Mouse (Mus musculus): ENCODE data around the gene Cep162. TPM values are rescaled to one million over a fixed set of nuclear protein-coding genes. Genes with fewer than 3 reads are reported as not detected.

The Cep162 gene
- polyA plus RNA-seq, 1 experiment from 2014 or later: 6.0 TPM

DNA sequence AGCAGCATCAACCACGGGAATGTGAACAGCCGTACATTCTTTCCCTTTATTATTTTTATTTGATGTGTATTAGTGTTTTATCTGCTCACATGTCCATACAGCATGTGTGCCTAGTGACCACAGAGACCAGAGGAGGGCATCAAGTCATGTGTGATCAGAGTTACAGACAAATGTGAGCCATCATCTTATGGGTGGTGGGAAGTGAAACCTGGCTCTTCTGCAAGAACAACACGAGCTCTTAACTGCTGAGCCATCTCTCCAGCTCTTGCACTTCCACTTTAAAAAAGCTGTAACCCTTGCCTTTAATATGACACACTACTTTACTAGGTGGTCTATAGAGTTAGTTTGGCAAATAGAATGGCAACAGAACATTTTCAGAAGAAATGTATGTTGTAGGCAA lies 83.8 kb downstream of the Cep162 start:
- H3K9me3 ChIP-seq (replicated peaks; ENCODE audit: control insufficient read depth, low read length): no peaks in the 10 kb centered on the region
- no peak overlapping the region for H3K27ac ChIP-seq (ENCODE audit: low read depth, low read length)
- no peak overlapping the region for H3K4me3 ChIP-seq (ENCODE audit: low read depth, low read length)
- no peak for ATAC-seq (replicated peaks; ENCODE audit: insufficient number of reproducible peaks, low FRiP score, low TSS enrichment)
- no peaks in the 10 kb centered on the region for H3K4me1 ChIP-seq (ENCODE audit: control insufficient read depth, insufficient read depth, low read length)
- H3K27me3 ChIP-seq (ENCODE audit: control insufficient read depth, insufficient read depth, low read length): no peaks in the 10 kb centered on the region
- H3K36me3 ChIP-seq (ENCODE audit: control insufficient read depth, insufficient read depth, low read length): no peaks in the 10 kb centered on the region
- H3K4me2 ChIP-seq: no peak overlapping the region
- WGBS (ENCODE audit: insufficient replicate concordance): 70% methylated on average over 3 of the region's 3 CpGs
- H3K9ac ChIP-seq (ENCODE audit: low read depth, low read length): no peak overlapping the region

DNA sequence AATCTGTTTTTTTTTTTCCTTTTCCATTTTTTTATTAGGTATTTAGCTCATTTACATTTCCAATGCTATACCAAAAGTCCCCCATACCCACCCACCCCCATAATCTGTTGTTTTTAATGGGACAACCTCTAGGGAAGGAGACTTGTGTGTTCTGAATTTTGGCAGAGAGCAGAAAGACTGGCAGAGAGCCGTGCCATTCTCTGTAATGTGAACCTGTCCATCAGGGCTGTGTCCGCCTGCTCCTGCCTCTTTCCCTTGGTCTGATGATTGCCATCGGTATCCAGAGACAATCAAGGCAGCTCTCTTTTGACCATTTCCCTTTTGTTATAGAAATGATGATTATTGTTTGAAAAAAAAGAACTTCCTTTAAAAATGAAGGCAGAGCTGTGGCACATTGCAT lies 84.4 kb downstream of the Cep162 start:
- 80% methylated on average over 3 of the region's 3 CpGs for WGBS (ENCODE audit: insufficient replicate concordance)
- ATAC-seq (replicated peaks; ENCODE audit: insufficient number of reproducible peaks, low FRiP score, low TSS enrichment): no peak
- H3K9ac ChIP-seq (ENCODE audit: low read depth, low read length): no peak overlapping the region

GRCm38 (mm10) chr9:87169144-87169543 lies 86.2 kb downstream of the Cep162 start:
- Histone ChIP-seq H3K27me3 (ENCODE audit: control insufficient read depth, insufficient read depth, low read length) (no peaks in the 10 kb centered on the region), H3K4me3 (ENCODE audit: low read depth, low read length) (no peak overlapping the region), H3K4me1 (ENCODE audit: control insufficient read depth, insufficient read depth, low read length) (no peaks in the 10 kb centered on the region), H3K4me2 (no peak overlapping the region), H3K27ac (ENCODE audit: low read depth, low read length) (no peak overlapping the region), H3K36me3 (ENCODE audit: control insufficient read depth, insufficient read depth, low read length) (no peaks in the 10 kb centered on the region), H3K9ac (ENCODE audit: low read depth, low read length) (no peak overlapping the region), H3K9me3 (replicated peaks; ENCODE audit: control insufficient read depth, low read length) (no peaks in the 10 kb centered on the region)
- ATAC-seq (replicated peaks; ENCODE audit: insufficient number of reproducible peaks, low FRiP score, low TSS enrichment): no peak
- WGBS (ENCODE audit: insufficient replicate concordance): 82% methylated on average over 12 of the region's 12 CpGs

More for the DNA sequence above, 84.4 kb downstream of the Cep162 start:
- Histone ChIP-seq H3K4me2 (no peak overlapping the region), H3K4me3 (ENCODE audit: low read depth, low read length) (no peak overlapping the region), H3K36me3 (ENCODE audit: control insufficient read depth, insufficient read depth, low read length) (no peaks in the 10 kb centered on the region), H3K27ac (ENCODE audit: low read depth, low read length) (no peak overlapping the region), H3K27me3 (ENCODE audit: control insufficient read depth, insufficient read depth, low read length) (no peaks in the 10 kb centered on the region), H3K9me3 (replicated peaks; ENCODE audit: control insufficient read depth, low read length) (no peaks in the 10 kb centered on the region), H3K4me1 (ENCODE audit: control insufficient read depth, insufficient read depth, low read length) (no peaks in the 10 kb centered on the region)

DNA sequence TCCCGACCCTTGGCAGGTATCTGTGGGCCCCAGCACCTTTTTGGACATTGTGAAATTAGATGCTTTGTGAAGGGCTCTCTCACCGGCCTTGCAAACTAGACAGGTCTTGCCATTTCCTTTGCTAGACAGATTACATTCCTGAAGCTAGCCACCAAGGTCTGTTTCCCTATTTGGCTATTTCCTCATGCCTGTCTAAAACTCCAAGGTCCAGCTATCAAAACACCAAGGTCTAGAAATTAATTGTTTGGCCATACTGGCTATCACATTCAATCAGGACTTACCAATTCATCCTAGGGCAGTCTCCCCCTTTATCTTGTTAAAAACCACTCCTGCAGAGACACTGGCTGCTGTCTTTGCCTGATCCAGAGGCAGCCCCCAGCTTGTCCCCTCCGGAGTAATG lies 87.3 kb downstream of the Cep162 start:
- no peaks in the 10 kb centered on the region for H3K27me3 ChIP-seq (ENCODE audit: control insufficient read depth, insufficient read depth, low read length)
- H3K36me3 ChIP-seq (ENCODE audit: control insufficient read depth, insufficient read depth, low read length): no peaks in the 10 kb centered on the region
- H3K4me3 ChIP-seq (ENCODE audit: low read depth, low read length): no peak overlapping the region
- no peak for ATAC-seq (replicated peaks; ENCODE audit: insufficient number of reproducible peaks, low FRiP score, low TSS enrichment)
- no peaks in the 10 kb centered on the region for H3K4me1 ChIP-seq (ENCODE audit: control insufficient read depth, insufficient read depth, low read length)
- WGBS (ENCODE audit: insufficient replicate concordance): 41% methylated on average over 3 of the region's 3 CpGs
- no peaks in the 10 kb centered on the region for H3K9me3 ChIP-seq (replicated peaks; ENCODE audit: control insufficient read depth, low read length)
- H3K9ac ChIP-seq (ENCODE audit: low read depth, low read length): no peak overlapping the region
- H3K4me2 ChIP-seq: no peak overlapping the region
- H3K27ac ChIP-seq (ENCODE audit: low read depth, low read length): no peak overlapping the region

GRCm38 (mm10) chr9:87167001-87167830 lies 88.1 kb downstream of the Cep162 start:
- WGBS (ENCODE audit: insufficient replicate concordance): 65% methylated on average over 9 of the region's 9 CpGs
- H3K27me3 ChIP-seq (ENCODE audit: control insufficient read depth, insufficient read depth, low read length): no peaks in the 10 kb centered on the region
- no peaks in the 10 kb centered on the region for H3K36me3 ChIP-seq (ENCODE audit: control insufficient read depth, insufficient read depth, low read length)
- no peaks in the 10 kb centered on the region for H3K4me1 ChIP-seq (ENCODE audit: control insufficient read depth, insufficient read depth, low read length)
- H3K4me3 ChIP-seq (ENCODE audit: low read depth, low read length): no peak overlapping the region
- no peaks in the 10 kb centered on the region for H3K9me3 ChIP-seq (replicated peaks; ENCODE audit: control insufficient read depth, low read length)
- no peak overlapping the region for H3K4me2 ChIP-seq
- ATAC-seq (replicated peaks; ENCODE audit: insufficient number of reproducible peaks, low FRiP score, low TSS enrichment): no peak
- H3K9ac ChIP-seq (ENCODE audit: low read depth, low read length): no peak overlapping the region
- H3K27ac ChIP-seq (ENCODE audit: low read depth, low read length): no peak overlapping the region

- WGBS (ENCODE audit: insufficient replicate concordance): 65% methylated on average over 4 of the region's 4 CpGs
- ATAC-seq (replicated peaks; ENCODE audit: insufficient number of reproducible peaks, low FRiP score, low TSS enrichment): no peak
- H3K9me3 ChIP-seq (replicated peaks; ENCODE audit: control insufficient read depth, low read length): no peaks in the 10 kb centered on the region
Observed at GRCm38 (mm10) chr9:87162559-87162958, 92.8 kb downstream of the Cep162 start.

GRCm38 (mm10) chr9:87152641-87153325 lies 102.6 kb downstream of the Cep162 start:
- Histone ChIP-seq H3K27me3 (ENCODE audit: control insufficient read depth, insufficient read depth, low read length) (no peaks in the 10 kb centered on the region), H3K36me3 (ENCODE audit: control insufficient read depth, insufficient read depth, low read length) (no peaks in the 10 kb centered on the region), H3K9ac (ENCODE audit: low read depth, low read length) (no peak overlapping the region), H3K4me2 (no peak overlapping the region), H3K27ac (ENCODE audit: low read depth, low read length) (no peak overlapping the region), H3K9me3 (replicated peaks; ENCODE audit: control insufficient read depth, low read length) (no peaks in the 10 kb centered on the region), H3K4me3 (ENCODE audit: low read depth, low read length) (no peak overlapping the region), H3K4me1 (ENCODE audit: control insufficient read depth, insufficient read depth, low read length) (no peaks in the 10 kb centered on the region)
- no peak for ATAC-seq (replicated peaks; ENCODE audit: insufficient number of reproducible peaks, low FRiP score, low TSS enrichment)
- WGBS (ENCODE audit: insufficient replicate concordance): 100% methylated on average over 1 of the region's 1 CpGs

More at GRCm38 (mm10) chr9:87162559-87162958, 92.8 kb downstream of the Cep162 start:
- Histone ChIP-seq H3K9ac (ENCODE audit: low read depth, low read length) (no peak overlapping the region), H3K27me3 (ENCODE audit: control insufficient read depth, insufficient read depth, low read length) (no peaks in the 10 kb centered on the region), H3K27ac (ENCODE audit: low read depth, low read length) (no peak overlapping the region), H3K36me3 (ENCODE audit: control insufficient read depth, insufficient read depth, low read length) (no peaks in the 10 kb centered on the region), H3K4me1 (ENCODE audit: control insufficient read depth, insufficient read depth, low read length) (no peaks in the 10 kb centered on the region), H3K4me2 (no peak overlapping the region), H3K4me3 (ENCODE audit: low read depth, low read length) (no peak overlapping the region)

DNA sequence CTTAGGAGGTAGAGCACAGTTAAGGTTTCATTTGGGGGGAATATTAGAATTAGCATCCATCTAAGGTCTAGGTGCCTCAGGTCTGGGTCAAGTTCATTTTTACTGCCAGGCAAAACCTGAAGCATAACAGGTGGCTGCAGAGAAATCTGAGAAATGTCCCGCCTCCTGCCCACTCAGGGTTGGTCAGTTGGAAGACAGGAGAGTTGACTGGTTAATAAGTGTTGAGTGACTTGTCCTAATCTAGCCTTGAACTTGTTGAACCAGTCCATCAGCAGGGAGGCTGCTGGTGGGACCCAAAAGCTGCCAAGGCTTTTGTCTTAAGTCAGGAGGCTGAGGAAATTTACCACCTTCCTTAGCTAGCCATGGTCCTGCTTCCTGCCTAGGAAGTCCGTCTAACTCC lies 107.4 kb downstream of the Cep162 start:
- no peak for ATAC-seq (replicated peaks; ENCODE audit: insufficient number of reproducible peaks, low FRiP score, low TSS enrichment)
- Histone ChIP-seq H3K4me2 (no peak overlapping the region), H3K27me3 (ENCODE audit: control insufficient read depth, insufficient read depth, low read length) (peaks cover 32% of the 10 kb centered on the region), H3K9me3 (replicated peaks; ENCODE audit: control insufficient read depth, low read length) (no peaks in the 10 kb centered on the region), H3K36me3 (ENCODE audit: control insufficient read depth, insufficient read depth, low read length) (no peaks in the 10 kb centered on the region), H3K4me1 (ENCODE audit: control insufficient read depth, insufficient read depth, low read length) (peaks cover 9% of the 10 kb centered on the region; the same call in 1 of the 2 replicates), H3K9ac (ENCODE audit: low read depth, low read length) (no peak overlapping the region), H3K27ac (ENCODE audit: low read depth, low read length) (no peak overlapping the region), H3K4me3 (ENCODE audit: low read depth, low read length) (no peak overlapping the region)
- 67% methylated on average over 2 of the region's 2 CpGs for WGBS (ENCODE audit: insufficient replicate concordance)
